Mouse (Mus musculus): ENCODE results near the gene Zmynd15. TPM values are rescaled to one million over a fixed set of nuclear protein-coding genes. Genes with fewer than 3 reads are reported as not detected.

Gene Zmynd15
- total RNA-seq (2014; rRNA removed): 0.74 and 1.5 TPM in 2 replicates
- polyA plus RNA-seq (2012; rRNA removed): 2.1 and 4.4 TPM in 2 replicates

- Histone ChIP-seq H3K4me1 (ENCODE audit: control insufficient read depth, insufficient read depth, low read length) (peaks cover 2% of the 10 kb centered on the region; the same call in 1 of the 2 replicates), H3K9ac (ENCODE audit: low read depth, low read length) (peak within 1 kb of the TSS; percentile 79), H3K79me2 (ENCODE audit: control insufficient read depth, insufficient read depth, low read length) (no peaks in the 10 kb centered on the region), H3K36me3 (ENCODE audit: control insufficient read depth, insufficient read depth, low read length) (no peaks in the 10 kb centered on the region), H3K27ac (replicated peaks; ENCODE audit: insufficient read depth, low read depth, low read length) (peak within 1 kb of the TSS; percentile 59), H3K4me3 (ENCODE audit: insufficient read depth, low read depth, low read length) (peak within 1 kb of the TSS; percentile 76), H3K27me3 (ENCODE audit: control insufficient read depth, insufficient read depth, low read length) (no peaks in the 10 kb centered on the region)
- no peak for DNase-seq (ENCODE audit: extremely low read depth, low read depth, low spot score)
- 18% methylated on average over 32 of the region's 32 CpGs for WGBS
- no peak for TF ChIP-seq CTCF (IDR thresholded peaks at IDR 0.05; ENCODE audit: low read depth, low read length)
- no peak for TF ChIP-seq POLR2A (IDR thresholded peaks at IDR 0.05; ENCODE audit: extremely low read depth, insufficient read depth, low read length)
These were observed at the start of gene Zmynd15 for GRCm38 (mm10) chr11:70458688-70459600. Zmynd15 (plus strand) TSS chr11:70459433.

- under 1% methylated on average over 59 of the region's 59 CpGs for WGBS
- Histone ChIP-seq H3K9ac (ENCODE audit: low read depth, low read length) (peak within 1 kb of the TSS; percentile 81), H3K36me3 (ENCODE audit: control insufficient read depth, insufficient read depth, low read length) (0 out of 2 replicates have a peak, but pooled peaks cover 1% of the 10 kb centered on the region), H3K27me3 (ENCODE audit: control insufficient read depth, insufficient read depth, low read length) (no peaks in the 10 kb centered on the region), H3K27ac (replicated peaks; ENCODE audit: insufficient read depth, low read depth, low read length) (0 out of 2 replicates have a peak within 1 kb of the TSS, but pooled peaks have one; percentile 10), H3K79me2 (ENCODE audit: control insufficient read depth, insufficient read depth, low read length) (peaks cover 14% of the 10 kb centered on the region), H3K4me1 (ENCODE audit: control insufficient read depth, insufficient read depth, low read length) (no peaks in the 10 kb centered on the region; the same call in 1 of the 2 replicates), H3K4me3 (ENCODE audit: insufficient read depth, low read depth, low read length) (peak within 1 kb of the TSS; percentile 71)
- DNase-seq (ENCODE audit: extremely low read depth, low read depth, low spot score): peak; percentile 62
- TF ChIP-seq POLR2A (IDR thresholded peaks at IDR 0.05; ENCODE audit: extremely low read depth, insufficient read depth, low read length) (0 out of 2 replicates have a peak, but pooled peaks have one; percentile 45), CTCF (IDR thresholded peaks at IDR 0.05; ENCODE audit: low read depth, low read length) (no peak)
These were observed 49.5 kb upstream of the Zmynd15 start, which contains the start of gene Pelp1 for GRCm38 (mm10) chr11:70409594-70410296. Pelp1 (minus strand) TSS chr11:70410031.

DNA sequence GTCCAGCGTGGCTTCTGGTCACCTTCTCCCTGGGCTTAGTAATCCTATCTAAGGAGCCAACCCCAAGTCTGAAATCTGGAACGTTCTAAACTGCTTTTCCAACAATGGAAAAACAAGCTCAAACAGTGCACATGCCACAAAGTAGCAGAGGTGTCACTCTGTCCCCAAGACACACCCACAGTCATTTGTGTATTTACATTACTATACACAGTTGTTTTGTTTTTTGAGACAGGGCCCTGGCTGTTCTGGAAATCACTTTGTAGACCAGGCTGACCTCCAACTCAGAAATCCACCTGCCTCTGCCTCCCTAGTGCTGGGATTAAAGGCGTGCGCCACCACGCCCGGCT, 49.0 kb upstream of the Zmynd15 start:
- no peaks in the 10 kb centered on the region; the same call in 1 of the 2 replicates for H3K4me1 ChIP-seq (ENCODE audit: control insufficient read depth, insufficient read depth, low read length)
- H3K4me3 ChIP-seq (ENCODE audit: insufficient read depth, low read depth, low read length): peak overlapping the region; percentile 71; the same call in 1 of the 2 replicates
- peaks cover 14% of the 10 kb centered on the region for H3K79me2 ChIP-seq (ENCODE audit: control insufficient read depth, insufficient read depth, low read length)
- no peaks in the 10 kb centered on the region for H3K36me3 ChIP-seq (ENCODE audit: control insufficient read depth, insufficient read depth, low read length)
- TF ChIP-seq POLR2A (IDR thresholded peaks at IDR 0.05; ENCODE audit: extremely low read depth, insufficient read depth, low read length) (no peak), CTCF (IDR thresholded peaks at IDR 0.05; ENCODE audit: low read depth, low read length) (no peak)
- H3K9ac ChIP-seq (ENCODE audit: low read depth, low read length): no peak overlapping the region
- no peaks in the 10 kb centered on the region for H3K27me3 ChIP-seq (ENCODE audit: control insufficient read depth, insufficient read depth, low read length)
- WGBS: 63% methylated on average over 6 of the region's 6 CpGs
- no peak overlapping the region for H3K27ac ChIP-seq (replicated peaks; ENCODE audit: insufficient read depth, low read depth, low read length)
- no peak for DNase-seq (ENCODE audit: extremely low read depth, low read depth, low spot score)

DNA sequence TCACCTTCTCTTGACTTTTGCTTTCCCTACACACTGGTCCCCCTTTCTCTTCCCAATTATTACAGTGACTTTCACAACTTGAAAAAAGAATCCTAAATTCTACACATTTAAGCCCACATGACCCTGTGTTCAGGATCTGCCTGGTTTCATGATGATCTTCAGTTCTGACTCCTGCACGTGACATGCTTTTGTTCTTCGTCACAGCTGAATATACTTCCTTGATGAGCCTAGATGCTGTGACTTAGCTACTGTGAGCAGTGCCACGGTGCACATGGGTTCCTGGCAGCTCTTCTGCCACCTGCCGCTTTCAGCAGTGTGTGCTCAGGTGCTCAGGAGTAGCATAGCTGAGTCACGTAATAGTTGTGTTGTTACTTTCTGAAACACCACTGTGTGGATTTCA, 46.6 kb upstream of the Zmynd15 start:
- Histone ChIP-seq H3K27ac (replicated peaks; ENCODE audit: insufficient read depth, low read depth, low read length) (no peak overlapping the region), H3K36me3 (ENCODE audit: control insufficient read depth, insufficient read depth, low read length) (no peaks in the 10 kb centered on the region), H3K4me1 (ENCODE audit: control insufficient read depth, insufficient read depth, low read length) (no peaks in the 10 kb centered on the region; the same call in 1 of the 2 replicates), H3K9ac (ENCODE audit: low read depth, low read length) (no peak overlapping the region), H3K79me2 (ENCODE audit: control insufficient read depth, insufficient read depth, low read length) (peaks cover 10% of the 10 kb centered on the region), H3K27me3 (ENCODE audit: control insufficient read depth, insufficient read depth, low read length) (no peaks in the 10 kb centered on the region), H3K4me3 (ENCODE audit: insufficient read depth, low read depth, low read length) (no peak overlapping the region)
- DNase-seq (ENCODE audit: extremely low read depth, low read depth, low spot score): no peak
- WGBS: 83% methylated on average over 5 of the region's 5 CpGs
- TF ChIP-seq POLR2A (IDR thresholded peaks at IDR 0.05; ENCODE audit: extremely low read depth, insufficient read depth, low read length) (no peak), CTCF (IDR thresholded peaks at IDR 0.05; ENCODE audit: low read depth, low read length) (no peak)

DNA sequence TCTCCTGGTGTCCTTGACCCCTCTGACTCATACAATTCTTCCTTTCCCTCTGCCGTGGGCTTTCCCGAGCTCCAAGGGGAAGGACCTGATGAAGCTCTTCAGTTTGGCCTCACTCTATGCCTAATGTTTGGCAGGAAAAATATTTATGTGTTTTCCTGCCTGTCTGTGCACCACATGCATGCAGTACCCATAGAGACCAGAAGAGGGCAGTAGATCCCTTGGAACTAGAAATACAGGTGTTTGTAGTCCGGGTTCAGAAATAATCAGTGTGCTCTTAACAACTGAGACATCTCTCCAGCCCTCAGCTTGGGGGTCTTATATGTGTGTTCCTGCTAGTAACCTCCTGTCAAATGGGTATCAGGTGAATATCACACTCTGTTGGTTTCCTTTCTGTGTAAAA, 45.3 kb upstream of the Zmynd15 start:
- peak; percentile 51 for TF ChIP-seq CTCF (IDR thresholded peaks at IDR 0.05; ENCODE audit: low read depth, low read length)
- TF ChIP-seq POLR2A (IDR thresholded peaks at IDR 0.05; ENCODE audit: extremely low read depth, insufficient read depth, low read length): no peak
- peak; percentile 62 for DNase-seq (ENCODE audit: extremely low read depth, low read depth, low spot score)
- Histone ChIP-seq H3K9ac (ENCODE audit: low read depth, low read length) (no peak overlapping the region), H3K27me3 (ENCODE audit: control insufficient read depth, insufficient read depth, low read length) (no peaks in the 10 kb centered on the region), H3K4me1 (ENCODE audit: control insufficient read depth, insufficient read depth, low read length) (no peaks in the 10 kb centered on the region; the same call in 1 of the 2 replicates), H3K36me3 (ENCODE audit: control insufficient read depth, insufficient read depth, low read length) (no peaks in the 10 kb centered on the region), H3K27ac (replicated peaks; ENCODE audit: insufficient read depth, low read depth, low read length) (no peak overlapping the region), H3K4me3 (ENCODE audit: insufficient read depth, low read depth, low read length) (no peak overlapping the region), H3K79me2 (ENCODE audit: control insufficient read depth, insufficient read depth, low read length) (peaks cover 7% of the 10 kb centered on the region)
- WGBS: 2% methylated on average over 3 of the region's 3 CpGs
